ENCODE assay signal across 9 mouse cellular contexts in the genomic region with DNA sequence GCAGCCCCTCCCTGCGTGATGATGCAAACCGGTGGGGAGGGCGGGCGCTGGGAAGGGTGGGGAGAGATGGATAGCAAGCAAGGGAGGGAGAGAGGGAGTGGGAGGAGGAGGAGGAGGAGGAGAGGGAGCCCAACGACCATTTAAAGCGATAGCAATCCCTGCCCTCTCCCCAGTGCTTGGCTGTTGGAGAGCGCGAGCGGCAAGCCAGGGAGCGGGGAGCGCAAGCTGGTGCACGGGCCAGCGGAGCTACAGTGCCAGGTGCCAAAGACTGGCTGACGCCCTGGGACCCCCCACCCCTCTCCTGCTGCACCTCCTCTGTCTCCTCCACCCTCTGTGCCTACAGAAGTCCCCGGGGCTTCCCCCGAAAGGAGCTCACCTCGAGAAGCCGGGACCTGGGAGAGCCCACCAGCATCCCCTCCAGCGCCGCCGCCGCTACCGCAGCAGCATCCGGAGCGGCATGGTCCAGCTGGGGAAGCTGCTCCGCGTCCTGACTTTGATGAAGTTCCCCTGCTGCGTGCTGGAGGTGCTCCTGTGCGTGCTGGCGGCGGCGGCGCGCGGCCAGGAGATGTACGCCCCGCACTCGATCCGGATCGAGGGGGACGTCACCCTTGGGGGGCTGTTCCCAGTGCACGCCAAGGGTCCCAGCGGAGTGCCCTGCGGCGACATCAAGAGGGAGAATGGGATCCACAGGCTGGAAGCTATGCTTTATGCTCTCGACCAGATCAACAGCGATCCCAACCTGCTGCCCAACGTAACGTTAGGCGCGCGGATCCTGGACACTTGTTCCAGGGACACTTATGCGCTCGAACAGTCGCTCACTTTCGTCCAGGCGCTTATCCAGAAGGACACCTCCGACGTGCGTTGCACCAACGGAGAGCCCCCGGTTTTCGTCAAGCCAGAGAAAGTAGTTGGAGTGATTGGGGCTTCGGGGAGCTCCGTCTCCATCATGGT. TPM values are rescaled to one million over a fixed set of nuclear protein-coding genes. Genes with fewer than 3 reads are reported as not detected.
A peak's percentile ranks its signal among the peaks of the same experiment; 100 is the strongest.
DNase-seq lines count a peak whose midpoint lies in the region; ATAC-seq and TF ChIP-seq lines count a peak whose summit lies in the region.
"Had no signal": no experiment of that assay in that cellular context is flagged by ENCODE, and none has a peak within 500 bp of the region (broad histone marks: within the 10 kb centered on the region; RNA-seq: fewer than 3 reads in every experiment).

TSS of gene Grm7 (plus strand) at position 171 of the 951 bp plus-strand sequence.

- H3K4me2 ChIP-seq in heart, embryonic 12.5 days, result peak within 1 kb of the TSS; percentile 80
- H3K4me2 ChIP-seq in midbrain, postnatal 0 days (ENCODE audit: low read depth, low read length, poor library complexity, severe bottlenecking), result peak within 1 kb of the TSS; percentile 73

- H3K4me1 ChIP-seq in heart, embryonic 12.5 days (replicated peaks), result peaks cover 12% of the 10 kb centered on the region; the same call in 1 of the 2 replicates
- H3K4me1 ChIP-seq in midbrain, postnatal 0 days (ENCODE audit: insufficient read depth, low read length), result peaks cover 4% of the 10 kb centered on the region; the same call in 1 of the 2 replicates

- no peak within 1 kb of the TSS for H3K27ac ChIP-seq in heart, embryonic 12.5 days (ENCODE audit: poor library complexity, severe bottlenecking)
- H3K27ac ChIP-seq in midbrain, postnatal 0 days (ENCODE audit: low read depth, low read length), result peak within 1 kb of the TSS; percentile 68
- H3K27ac ChIP-seq: macrophage had no signal

- peak; percentile 61 for ATAC-seq in heart, embryonic 12.5 days (ENCODE audit: insufficient number of reproducible peaks, low FRiP score)
- peak; percentile 61 for ATAC-seq in frontal cortex, adult (ENCODE audit: low TSS enrichment)
- peak; percentile 84 for ATAC-seq in midbrain, postnatal 0 days (ENCODE audit: low FRiP score)

- no peaks in the 10 kb centered on the region for H3K36me3 ChIP-seq in heart, embryonic 12.5 days
- no peaks in the 10 kb centered on the region for H3K36me3 ChIP-seq in midbrain, postnatal 0 days (ENCODE audit: insufficient read depth, low read length)

- TF ChIP-seq CTCF in midbrain, postnatal 0 days (IDR thresholded peaks at IDR 0.05), result no peak

- WGBS in heart, embryonic 12.5 days, result under 1% methylated on average over 62 of the region's 65 CpGs
- under 1% methylated on average over 58 of the region's 65 CpGs for WGBS in midbrain, postnatal 0 days

- peaks cover 59% of the 10 kb centered on the region for H3K27me3 ChIP-seq in heart, embryonic 12.5 days (replicated peaks)
- H3K27me3 ChIP-seq in midbrain, postnatal 0 days (ENCODE audit: insufficient read depth, low read length), result no peaks in the 10 kb centered on the region

- DNase-seq in heart, adult 8-10 months (ENCODE audit: low spot score), result no peak
- peak; percentile 7 to 9 for DNase-seq in adrenal gland, postnatal 36 days
- DNase-seq in layer of hippocampus, adult 9-11 months, result peak; percentile 77
- peak; percentile 83 for DNase-seq in midbrain, postnatal 0 days (ENCODE audit: low spot score)
- no peak for DNase-seq in adipocyte (ENCODE audit: low spot score)
- DNase-seq in B cell, adult 2 months, result no peak

- no peaks in the 10 kb centered on the region for H3K9me3 ChIP-seq in heart, embryonic 12.5 days (replicated peaks)
- no peaks in the 10 kb centered on the region for H3K9me3 ChIP-seq in midbrain, postnatal 0 days (ENCODE audit: low read length)

- H3K4me3 ChIP-seq in heart, embryonic 12.5 days, result peak within 1 kb of the TSS; percentile 47
- peak within 1 kb of the TSS; percentile 69 for H3K4me3 ChIP-seq in midbrain, postnatal 0 days (ENCODE audit: low read depth, low read length)

- peak within 1 kb of the TSS; percentile 30; the same call in 1 of the 2 replicates for H3K9ac ChIP-seq in heart, embryonic 12.5 days
- peak within 1 kb of the TSS; percentile 79 for H3K9ac ChIP-seq in midbrain, postnatal 0 days (replicated peaks; ENCODE audit: low read length, poor library complexity, severe bottlenecking)

RNA-seq across cellular contexts. Expression of gene Grm7, which starts in this region (rescaled TPM):
- polyA plus RNA-seq in heart, embryonic 12.5 days (2016; fragmentation: Nextera tagmentation; extraction: Ambion mirVana), result 1.4 and 1.6 TPM in 2 replicates
- under 1 TPM; 0.12 to 0.22 (median 0.16) TPM for total RNA-seq in heart, adult 8-10 months (2022)
- total RNA-seq in adrenal gland, postnatal 36 days (2021), result 1 to 10 TPM in 1 of 2 experiments, under 1 TPM in 1; 0.69 to 1.2 TPM
- total RNA-seq in midbrain, postnatal 0 days (2014; rRNA removed), result 51.9 and 53.1 TPM in 2 replicates
- polyA plus RNA-seq in midbrain, postnatal 0 days (2015; fragmentation: Nextera tagmentation; extraction: Ambion mirVana), result 28.0 and 28.5 TPM in 2 replicates
- polyA plus RNA-seq: macrophage had no signal

Comparison
In these comparisons a context has a peak if more than half of its experiments do, and no peak if none do; other contexts are left out.
1. RNA of gene Grm7 (total RNA-seq): 51.9 to 53.1 TPM in midbrain, postnatal 0 days; 0.69 to 1.2 TPM in adrenal gland, postnatal 36 days and 0.12 to 0.22 TPM in heart, adult 8-10 months; every median in the first group is over 10 times any median in the second.
2. RNA of gene Grm7 (polyA plus RNA-seq): 28.0 to 28.5 TPM in midbrain, postnatal 0 days; 1.4 to 1.6 TPM in heart, embryonic 12.5 days; every median in the first group is over 10 times any median in the second.
3. DNase-seq: peak in adrenal gland, postnatal 36 days (2 of 2), layer of hippocampus, adult 9-11 months (single experiment) and midbrain, postnatal 0 days (single experiment); none in heart, adult 8-10 months (single experiment), adipocyte (single experiment) and B cell, adult 2 months (0 of 2).
4. Peak in every context shown above with its lines, with median percentiles within 50 percentile points of each other: ATAC-seq.